Mouse (Mus musculus): Measurements from ENCODE around the gene Duox2.

Duox2 gene

DNA sequence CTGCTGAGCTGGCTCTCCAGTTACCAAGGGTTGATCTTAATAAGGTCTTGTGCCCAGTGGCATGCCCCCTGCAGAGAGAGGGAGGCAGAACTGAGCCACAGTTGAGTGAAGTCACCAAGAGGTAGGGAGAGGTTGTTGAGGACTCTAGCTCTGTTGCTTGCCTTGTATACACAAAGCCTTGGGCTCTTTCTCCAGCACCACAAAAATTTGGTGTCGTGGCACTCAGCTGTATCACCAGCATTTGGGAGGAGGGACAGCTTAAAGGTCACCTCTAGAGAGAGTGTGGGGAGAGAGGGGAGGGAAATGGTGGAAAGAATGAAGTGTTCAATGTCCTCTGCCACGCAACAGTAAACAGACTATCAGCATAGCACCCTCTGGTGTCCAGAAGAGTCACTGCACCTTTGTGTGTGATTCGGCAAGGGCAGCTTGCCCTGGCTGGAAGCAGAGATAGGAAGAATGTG, 54.5 kb downstream of the Duox2 start:
- in situ Hi-C loops (cut with MboI; ENCODE audit: unreplicated experiment in 2 of 2): loop anchor here (5.0 to 10.0 kb wide), 4 partner anchors 41 to 171 kb away; no protein-coding TSS in a partner anchor

DNA sequence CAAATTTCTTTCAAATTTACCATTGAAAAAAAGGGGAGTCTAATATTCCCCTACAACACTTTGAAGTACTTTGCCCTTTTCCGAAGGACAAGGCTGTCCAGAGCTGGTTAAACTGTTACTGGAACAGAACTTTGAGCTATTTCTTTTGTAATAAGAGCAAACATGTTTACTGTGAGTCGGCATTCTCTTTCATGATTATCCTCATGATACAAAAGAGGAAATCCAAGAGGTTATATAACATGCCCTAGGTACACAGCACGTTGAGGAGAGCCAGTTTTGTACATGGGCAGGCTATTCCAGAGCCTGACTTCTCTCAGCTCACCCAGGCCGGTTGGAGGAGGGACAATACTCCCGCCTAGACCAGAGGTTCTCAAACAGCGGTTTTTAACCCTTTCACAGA, 56.3 kb downstream of the Duox2 start:
- in situ Hi-C loops (cut with MboI; ENCODE audit: unreplicated experiment in 2 of 2): loop anchor here (5.0 to 10.0 kb wide), 4 partner anchors 40 to 170 kb away; no protein-coding TSS in a partner anchor

- in situ Hi-C loops (cut with MboI; ENCODE audit: unreplicated experiment in 2 of 2): loop anchor here (5.0 to 10.0 kb wide), 4 partner anchors 39 to 169 kb away; no protein-coding TSS in a partner anchor
Observed at GRCm38 (mm10) chr2:122241226-122241625, 57.0 kb downstream of the Duox2 start.

DNA sequence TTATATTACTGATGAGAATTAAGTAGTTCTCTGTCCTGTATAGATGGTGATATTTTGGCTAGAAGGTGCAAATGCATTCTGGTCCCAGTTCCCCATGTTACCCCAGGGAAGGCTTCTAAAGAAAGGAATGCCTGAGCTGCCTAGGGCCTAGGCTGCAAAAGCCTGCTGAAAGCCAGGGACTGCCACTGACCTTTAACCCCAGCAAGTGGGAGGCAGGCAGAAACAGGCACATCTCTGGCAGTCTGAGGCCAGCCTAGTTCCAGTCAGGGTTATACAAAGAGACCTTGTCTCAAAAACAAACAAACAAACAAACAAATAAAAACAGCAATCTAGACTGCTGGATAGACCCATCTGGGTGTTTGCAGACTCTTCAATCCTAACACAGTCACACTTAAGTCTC, 57.5 kb downstream of the Duox2 start:
- in situ Hi-C loops (cut with MboI; ENCODE audit: unreplicated experiment in 2 of 2): loop anchor here (5.0 to 10.0 kb wide), 4 partner anchors 38 to 168 kb away; no protein-coding TSS in a partner anchor

DNA sequence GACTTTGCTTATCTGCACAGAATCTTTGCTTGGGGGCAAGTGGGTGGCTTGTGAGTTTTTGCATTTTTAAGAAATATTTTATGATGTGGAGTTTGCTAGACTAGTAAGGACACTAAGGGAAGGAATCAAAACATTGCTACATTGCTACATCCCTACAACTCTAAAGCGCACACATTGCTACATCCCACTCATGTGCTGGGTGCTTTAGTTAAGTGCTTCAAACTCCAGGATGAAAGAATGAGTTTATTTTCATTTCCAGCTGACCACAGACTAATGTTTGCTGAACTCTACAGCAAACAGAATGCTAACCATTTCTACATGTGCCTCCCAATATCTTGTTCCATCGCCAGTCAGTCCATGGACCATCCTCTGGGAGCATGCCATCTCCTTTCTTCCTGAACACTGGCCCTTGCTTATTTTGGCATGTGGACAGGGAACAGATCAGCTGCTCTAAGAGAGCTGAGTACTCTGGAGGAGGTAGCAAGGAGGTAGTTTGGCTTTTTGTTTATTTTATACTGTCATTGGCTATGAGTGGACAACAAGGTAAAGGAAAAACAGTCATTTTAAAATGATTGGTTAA, 60.3 kb downstream of the Duox2 start:
- in situ Hi-C loops (cut with MboI; ENCODE audit: unreplicated experiment in 2 of 2): loop anchor here in 1 of 2 experiments (10.0 kb wide), 1 partner anchor 137 kb away; no protein-coding TSS in a partner anchor

DNA sequence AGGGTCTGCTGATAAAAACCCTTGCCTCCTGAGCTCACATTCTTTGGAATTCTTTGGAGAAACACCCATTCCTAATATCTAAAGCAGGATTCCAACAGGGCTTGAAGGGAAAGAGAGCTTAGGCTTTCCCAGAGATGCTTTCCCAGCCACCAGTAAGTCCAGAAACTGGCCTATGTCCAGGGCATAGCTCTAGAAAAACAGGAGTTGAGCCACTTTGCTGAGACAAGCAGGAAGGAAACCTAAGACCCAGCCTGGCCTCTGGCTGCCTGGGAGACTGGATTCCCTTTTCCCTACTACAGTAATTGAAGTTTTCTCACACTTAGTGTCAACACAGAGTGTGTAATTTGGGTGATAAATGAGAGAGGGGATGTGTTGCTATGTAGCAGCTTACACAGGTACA, 61.9 kb downstream of the Duox2 start:
- in situ Hi-C loops (cut with MboI; ENCODE audit: unreplicated experiment in 2 of 2): loop anchor here in 1 of 2 experiments (10.0 kb wide), 1 partner anchor 138 kb away; no protein-coding TSS in a partner anchor

DNA sequence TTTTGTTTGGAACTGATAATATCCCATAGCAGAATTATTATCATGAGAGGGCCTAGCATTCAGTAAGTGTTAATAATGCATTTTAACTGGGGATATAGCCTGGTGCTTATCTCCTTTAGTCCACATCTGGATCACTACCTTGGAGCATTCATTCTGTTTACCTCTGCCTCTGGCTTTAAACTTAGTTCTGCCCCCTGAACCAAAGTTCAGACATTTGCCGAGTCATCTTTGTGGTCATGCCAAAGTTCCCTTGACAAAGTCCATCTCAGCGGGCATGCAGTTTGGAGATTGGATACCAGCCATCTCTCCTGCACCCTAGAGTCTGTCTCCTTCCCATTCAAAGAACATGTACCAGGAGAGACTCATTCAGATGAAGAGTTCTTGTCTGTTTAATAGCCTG, 62.8 kb downstream of the Duox2 start:
- in situ Hi-C loops (cut with MboI; ENCODE audit: unreplicated experiment in 2 of 2): loop anchor here in 1 of 2 experiments (10.0 kb wide), 1 partner anchor 139 kb away; no protein-coding TSS in a partner anchor

DNA sequence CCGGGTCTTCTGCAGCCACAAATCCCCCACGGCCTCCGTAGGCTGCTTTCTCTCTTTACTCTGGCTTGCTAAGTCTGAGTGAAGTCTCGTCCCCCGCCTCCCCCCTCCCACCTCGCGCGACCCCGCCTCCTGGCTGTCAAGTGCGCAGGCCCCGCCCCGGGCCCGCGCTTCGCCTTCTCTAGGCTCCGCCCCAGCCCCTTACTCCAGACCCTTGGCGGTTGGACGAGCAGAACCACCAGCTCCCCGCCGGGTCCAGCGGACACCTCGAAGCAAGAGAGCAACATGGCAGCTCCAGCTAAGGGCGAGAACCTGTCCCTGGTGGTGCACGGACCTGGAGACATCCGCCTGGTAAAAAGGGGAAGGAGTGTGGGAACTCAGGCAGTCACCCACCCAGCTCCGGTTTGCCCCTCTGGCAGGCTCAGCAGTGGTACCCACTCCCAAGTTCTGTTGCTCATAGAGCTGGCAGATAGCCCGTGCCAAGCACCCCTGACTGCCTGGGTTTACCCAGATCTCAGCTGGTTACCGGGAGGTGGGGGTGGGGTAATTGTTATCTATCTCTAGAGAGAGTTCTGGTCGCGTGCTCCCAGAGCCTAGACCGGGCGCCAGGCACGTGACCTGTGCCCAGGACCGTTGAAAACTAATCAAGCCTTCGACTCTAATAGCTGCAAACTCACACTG, 63.5 kb downstream of the Duox2 start, which contains the start of gene Sord:
Gene Sord, plus strand, starts transcription at position 139 of the 678 bp plus-strand sequence.
- in situ Hi-C loops (cut with MboI; ENCODE audit: unreplicated experiment in 2 of 2): loop anchor here in 1 of 2 experiments (10.0 kb wide), 1 partner anchor 140 kb away; no protein-coding TSS in a partner anchor

- in situ Hi-C loops (cut with MboI; ENCODE audit: unreplicated experiment in 2 of 2): loop anchor here in 1 of 2 experiments (10.0 kb wide), 1 partner anchor 141 kb away; no protein-coding TSS in a partner anchor
Observed at GRCm38 (mm10) chr2:122233759-122234557, 64.3 kb downstream of the Duox2 start.

GRCm38 (mm10) chr2:122233341-122233740, 64.9 kb downstream of the Duox2 start:
- in situ Hi-C loops (cut with MboI; ENCODE audit: unreplicated experiment in 2 of 2): loop anchor here in 1 of 2 experiments (10.0 kb wide), 1 partner anchor 141 kb away; no protein-coding TSS in a partner anchor

DNA sequence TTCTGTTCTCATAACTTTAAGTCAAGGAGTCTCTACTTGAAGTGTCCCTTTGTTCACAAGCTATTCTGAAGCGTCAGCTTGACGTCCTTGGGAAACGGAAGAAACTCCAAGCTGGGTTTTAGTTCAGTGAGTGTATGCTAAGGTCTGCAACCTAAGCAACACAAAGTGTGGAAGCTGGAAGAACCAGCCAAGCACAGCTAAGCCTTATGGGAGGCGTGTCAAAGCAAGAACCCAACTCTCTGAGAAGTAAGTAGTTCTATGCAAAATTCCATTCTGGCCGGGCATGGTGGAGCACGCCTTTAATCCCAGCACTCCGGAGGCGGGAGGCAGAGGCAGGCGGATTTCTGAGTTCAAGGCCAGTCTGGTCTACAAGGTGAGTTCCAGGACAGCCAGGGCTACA, 66.6 kb downstream of the Duox2 start:
- in situ Hi-C loops (cut with MboI; ENCODE audit: unreplicated experiment in 2 of 2): loop anchor here in 1 of 2 experiments (10.0 kb wide), 1 partner anchor 143 kb away; no protein-coding TSS in a partner anchor

- in situ Hi-C loops (cut with MboI; ENCODE audit: unreplicated experiment in 2 of 2): loop anchor here in 1 of 2 experiments (10.0 kb wide), 1 partner anchor 144 kb away; no protein-coding TSS in a partner anchor
Observed at GRCm38 (mm10) chr2:122230395-122230794, 67.9 kb downstream of the Duox2 start.
